Mouse (Mus musculus) MEL (cell line): ENCODE data around the gene Pde4b. TPM values are rescaled to one million over a fixed set of nuclear protein-coding genes. Genes with fewer than 3 reads are reported as not detected.

Experiments used
- DNase-seq: peaks from one replicate; pipeline ENCODE4 v3.0.0; 2011; ENCODE audit warnings: low read depth, low spot score
- H3K27ac ChIP-seq: 2 replicates; pipeline ENCODE4 v1.5.1; 2012; ENCODE audit warnings: low read depth, mild to moderate bottlenecking, control low read depth, low read length, moderate library complexity; ENCODE audit not compliant: control insufficient read depth
- H3K27me3 ChIP-seq, 2 experiments: fragments of 150-350 bp in 1 of 2; sonication (generic) in 1 of 2; 2 replicates each; pipeline ENCODE4 v1.6.1; 2012; ENCODE audit warnings: low read length in 2 of 2, mild to moderate bottlenecking in 2 of 2, improper control_type of control experiment in 1 of 2, moderate library complexity in 1 of 2; ENCODE audit not compliant: insufficient read depth in 2 of 2, control insufficient read depth in 1 of 2
- H3K36me3 ChIP-seq, 2 experiments: 2 replicates each; pipeline ENCODE4 v1.6.1; 2012 to 2014; ENCODE audit warnings: low read length in 2 of 2, improper control_type of control experiment in 1 of 2, inconsistent platforms in 1 of 2, mild to moderate bottlenecking in 1 of 2; ENCODE audit not compliant: insufficient read depth in 2 of 2, control insufficient read depth in 1 of 2
- H3K4me1 ChIP-seq, 2 experiments: fragments of 150-350 bp in 1 of 2; sonication (generic) in 1 of 2; 2 replicates each; pipeline ENCODE4 v1.6.1; 2012; ENCODE audit warnings: low read length in 2 of 2, improper control_type of control experiment in 1 of 2, mild to moderate bottlenecking in 1 of 2; ENCODE audit not compliant: insufficient read depth in 2 of 2, control insufficient read depth in 1 of 2
- H3K4me3 ChIP-seq, 2 experiments: fragments of 150-350 bp in 1 of 2; sonication (generic) in 1 of 2; 2 replicates each; pipeline ENCODE4 v1.5.1; 2012; ENCODE audit warnings: low read depth in 2 of 2, low read length in 2 of 2, mild to moderate bottlenecking in 2 of 2, moderate library complexity in 2 of 2, control low read depth in 1 of 2, improper control_type of control experiment in 1 of 2; ENCODE audit not compliant: control insufficient read depth in 1 of 2, insufficient read depth in 1 of 2
- H3K79me2 ChIP-seq: 2 replicates; pipeline ENCODE4 v1.6.1; 2012; ENCODE audit warnings: mild to moderate bottlenecking, low read length, moderate library complexity; ENCODE audit not compliant: control insufficient read depth, poor library complexity, insufficient read depth
- H3K9ac ChIP-seq: 2 replicates; pipeline ENCODE4 v1.6.1; 2012; ENCODE audit warnings: low read depth, mild to moderate bottlenecking, control low read depth, low read length, moderate library complexity; ENCODE audit not compliant: control insufficient read depth, poor library complexity, severe bottlenecking
- H3K9me3 ChIP-seq: fragments of 150-350 bp; sonication (generic); replicated peaks from 2 replicates; pipeline ENCODE4 v1.6.1; 2012; ENCODE audit warnings: mild to moderate bottlenecking, low read length, improper control_type of control experiment, moderate library complexity; ENCODE audit not compliant: insufficient read depth
- CTCF ChIP-seq, 3 experiments: IDR thresholded peaks in 2 of 3; conservative IDR thresholded peaks in 1 of 3; 2 replicates each; pipeline ENCODE4 v1.5.1; 2011 to 2012; ENCODE audit warnings: low read length in 3 of 3, low read depth in 2 of 3, mild to moderate bottlenecking in 2 of 3, improper control_type of control experiment in 1 of 3, inconsistent platforms in 1 of 3, mixed read lengths in 1 of 3, moderate library complexity in 1 of 3; ENCODE audit not compliant: control insufficient read depth in 1 of 3, insufficient read depth in 1 of 3, poor library complexity in 1 of 3, severe bottlenecking in 1 of 3
- E2F4 ChIP-seq: IDR thresholded peaks from 2 replicates; pipeline ENCODE4 v1.6.1; 2011; ENCODE audit warnings: low read depth, low read length, improper control_type of control experiment, borderline replicate concordance
- GATA1 ChIP-seq: IDR thresholded peaks from 2 replicates; pipeline ENCODE4 v1.6.1; 2011; ENCODE audit warnings: low read depth, low read length, improper control_type of control experiment
- JUND ChIP-seq: IDR thresholded peaks from 2 replicates; pipeline ENCODE4 v1.6.1; 2011; ENCODE audit warnings: low read depth, mild to moderate bottlenecking, improper control_type of control experiment, low read length
- MAZ ChIP-seq: IDR thresholded peaks from 2 replicates; pipeline ENCODE4 v1.6.1; 2012; ENCODE audit warnings: low read depth, mild to moderate bottlenecking, inconsistent platforms, low read length, improper control_type of control experiment
- NRF1 ChIP-seq: IDR thresholded peaks from 2 replicates; pipeline ENCODE4 v1.6.1; 2014; ENCODE audit warnings: low read depth, mild to moderate bottlenecking, inconsistent platforms, low read length, improper control_type of control experiment, moderate library complexity; ENCODE audit not compliant: poor library complexity, insufficient read depth, severe bottlenecking
- POLR2A ChIP-seq, 2 experiments: IDR thresholded peaks; 2 replicates each; pipeline ENCODE4 v1.6.1; 2011 to 2012; ENCODE audit warnings: low read length in 2 of 2, mild to moderate bottlenecking in 2 of 2, control low read depth in 1 of 2, improper control_type of control experiment in 1 of 2, low read depth in 1 of 2, moderate library complexity in 1 of 2; ENCODE audit not compliant: control insufficient read depth in 1 of 2, insufficient read depth in 1 of 2, poor library complexity in 1 of 2
- POLR2AphosphoS2 ChIP-seq: IDR thresholded peaks from 2 replicates; pipeline ENCODE4 v1.6.1; 2011; ENCODE audit warnings: low read length, improper control_type of control experiment
- POLR2AphosphoS5 ChIP-seq: IDR thresholded peaks from 2 replicates; pipeline ENCODE4 v1.6.1; 2012; ENCODE audit warnings: low read depth, borderline replicate concordance, mild to moderate bottlenecking, inconsistent platforms, low read length, moderate library complexity, mixed read lengths
- SIN3A ChIP-seq: IDR thresholded peaks from 2 replicates; pipeline ENCODE4 v1.6.1; 2012; ENCODE audit warnings: low read length, improper control_type of control experiment, inconsistent platforms
- TBP ChIP-seq: IDR thresholded peaks from 2 replicates; pipeline ENCODE4 v1.8.0; 2011; ENCODE audit warnings: low read depth, low read length, improper control_type of control experiment
- TCF12 ChIP-seq: IDR thresholded peaks from 2 replicates; pipeline ENCODE4 v1.6.1; 2014; ENCODE audit warnings: low read depth, mild to moderate bottlenecking, inconsistent platforms, low read length, improper control_type of control experiment, moderate library complexity
- USF2 ChIP-seq, 2 experiments: IDR thresholded peaks; 2 replicates each; pipeline ENCODE4 v1.6.1; 2011 to 2012; ENCODE audit warnings: improper control_type of control experiment in 2 of 2, low read length in 2 of 2, borderline replicate concordance in 1 of 2, inconsistent platforms in 1 of 2, low read depth in 1 of 2, mild to moderate bottlenecking in 1 of 2; ENCODE audit not compliant: insufficient read depth in 1 of 2
- ZC3H11A ChIP-seq: IDR thresholded peaks from 2 replicates; pipeline ENCODE4 v1.6.1; 2012; ENCODE audit warnings: low read depth, mild to moderate bottlenecking, inconsistent platforms, low read length, improper control_type of control experiment
- ZKSCAN1 ChIP-seq: IDR thresholded peaks from 2 replicates; pipeline ENCODE4 v1.6.1; 2012; ENCODE audit warnings: low read depth, mild to moderate bottlenecking, inconsistent platforms, low read length, improper control_type of control experiment, moderate library complexity
- ZNF384 ChIP-seq: IDR thresholded peaks from 2 replicates; pipeline ENCODE4 v1.6.1; 2012; ENCODE audit warnings: low read depth, mild to moderate bottlenecking, inconsistent platforms, low read length, improper control_type of control experiment
- polyA plus RNA-seq, 2 experiments: library from polyadenylated mRNA; stranded (reverse) in 1 of 2; unstranded in 1 of 2; fragments of >175 nt in 1 of 2; fragments of >200 nt in 1 of 2; gene quantifications; 2 replicates each; pipeline versions ENCODE4 v1.2.1 to v1.2.4; 2012; ENCODE audit warnings: low replicate concordance in 2 of 2, low read depth in 1 of 2; ENCODE audit not compliant: insufficient read length in 2 of 2, insufficient read depth in 1 of 2, missing spikeins in 1 of 2
- total RNA-seq: library from RNA; depleted of rRNA; stranded (reverse); fragments of 300-350 nt; gene quantifications from 2 replicates; pipeline ENCODE4 v1.2.3, GENCODE M21; 2012

Pde4b gene
- total and polyA plus RNA-seq, 3 experiments, result 2.7 to 6.0 TPM; not detected in 1

- Histone ChIP-seq H3K4me1 (peaks cover 0 to 2% of the 10 kb centered on the region in 2 experiments; a peak in 1 of 4 replicates), H3K9me3 (no peaks in the 10 kb centered on the region), H3K9ac (no peak overlapping the region), H3K79me2 (no peaks in the 10 kb centered on the region), H3K36me3 (no peaks in the 10 kb centered on the region), H3K4me3 (no peak overlapping the region), H3K27me3 (no peaks in the 10 kb centered on the region; a peak in 1 of 4 replicates), H3K27ac (no peak overlapping the region)
- no peak for DNase-seq
- no peak for TF ChIP-seq USF2 (IDR thresholded peaks at IDR 0.05; ENCODE audit: borderline replicate concordance in 1 of 2, insufficient read depth in 1 of 2, low read depth in 1 of 2, low read length in 2 of 2)
- TF ChIP-seq ZNF384, result no peak
- no peak for TF ChIP-seq ZKSCAN1
- TF ChIP-seq GATA1, result no peak
- no peak for TF ChIP-seq E2F4
- no peak for TF ChIP-seq NRF1
- TF ChIP-seq TBP, result no peak
- no peak for TF ChIP-seq POLR2A (IDR thresholded peaks at IDR 0.05; ENCODE audit: control insufficient read depth in 1 of 2, insufficient read depth in 1 of 2, low read depth in 1 of 2, low read length in 2 of 2, poor library complexity in 1 of 2)
- no peak for TF ChIP-seq JUND
- TF ChIP-seq ZC3H11A, result no peak
- TF ChIP-seq POLR2AphosphoS5, result no peak
- TF ChIP-seq TCF12, result no peak
- no peak for TF ChIP-seq SIN3A
- TF ChIP-seq POLR2AphosphoS2, result no peak
- no peak for TF ChIP-seq MAZ
- no peak for TF ChIP-seq CTCF (IDR thresholded peaks at IDR 0.05 in 2 of 3, conservative IDR thresholded peaks at IDR 0.05 in 1 of 3; ENCODE audit: control insufficient read depth in 1 of 3, insufficient read depth in 1 of 3, low read depth in 2 of 3, low read length in 3 of 3, poor library complexity in 1 of 3, severe bottlenecking in 1 of 3)
Measured at GRCm38 (mm10) chr4:102495001-102495400, 407.7 kb downstream of the Pde4b start.

GRCm38 (mm10) chr4:102495474-102495873 lies 408.1 kb downstream of the Pde4b start:
- no peaks in the 10 kb centered on the region for H3K79me2 ChIP-seq
- no peak overlapping the region for H3K4me3 ChIP-seq
- H3K4me1 ChIP-seq, result peaks cover 0 to 2% of the 10 kb centered on the region in 2 experiments; a peak in 1 of 4 replicates
- no peak overlapping the region for H3K27ac ChIP-seq
- no peak for DNase-seq
- TF ChIP-seq GATA1 (no peak), USF2 (IDR thresholded peaks at IDR 0.05; ENCODE audit: borderline replicate concordance in 1 of 2, insufficient read depth in 1 of 2, low read depth in 1 of 2, low read length in 2 of 2) (no peak)
- no peaks in the 10 kb centered on the region for H3K9me3 ChIP-seq
- H3K36me3 ChIP-seq, result no peaks in the 10 kb centered on the region
- no peaks in the 10 kb centered on the region; a peak in 1 of 4 replicates for H3K27me3 ChIP-seq
- H3K9ac ChIP-seq, result no peak overlapping the region
